Mouse (Mus musculus) MEL (cell line): ENCODE measurements around the gene Galnt15. TPM values are rescaled to one million over a fixed set of nuclear protein-coding genes. Genes with fewer than 3 reads are reported as not detected.
A peak's percentile ranks its signal among the peaks of the same experiment; 100 is the strongest.

Source experiments
- DNase-seq: peaks from one replicate; pipeline ENCODE4 v3.0.0; 2011; ENCODE audit warnings: low read depth, low spot score
- H3K27ac ChIP-seq: 2 replicates; pipeline ENCODE4 v1.5.1; 2012; ENCODE audit warnings: low read depth, mild to moderate bottlenecking, control low read depth, low read length, moderate library complexity; ENCODE audit not compliant: control insufficient read depth
- H3K27me3 ChIP-seq, 2 experiments: fragments of 150-350 bp in 1 of 2; sonication (generic) in 1 of 2; 2 replicates each; pipeline ENCODE4 v1.6.1; 2012; ENCODE audit warnings: low read length in 2 of 2, mild to moderate bottlenecking in 2 of 2, improper control_type of control experiment in 1 of 2, moderate library complexity in 1 of 2; ENCODE audit not compliant: insufficient read depth in 2 of 2, control insufficient read depth in 1 of 2
- H3K36me3 ChIP-seq, 2 experiments: 2 replicates each; pipeline ENCODE4 v1.6.1; 2012 to 2014; ENCODE audit warnings: low read length in 2 of 2, improper control_type of control experiment in 1 of 2, inconsistent platforms in 1 of 2, mild to moderate bottlenecking in 1 of 2; ENCODE audit not compliant: insufficient read depth in 2 of 2, control insufficient read depth in 1 of 2
- H3K4me1 ChIP-seq, 2 experiments: fragments of 150-350 bp in 1 of 2; sonication (generic) in 1 of 2; 2 replicates each; pipeline ENCODE4 v1.6.1; 2012; ENCODE audit warnings: low read length in 2 of 2, improper control_type of control experiment in 1 of 2, mild to moderate bottlenecking in 1 of 2; ENCODE audit not compliant: insufficient read depth in 2 of 2, control insufficient read depth in 1 of 2
- H3K4me3 ChIP-seq, 2 experiments: fragments of 150-350 bp in 1 of 2; sonication (generic) in 1 of 2; 2 replicates each; pipeline ENCODE4 v1.5.1; 2012; ENCODE audit warnings: low read depth in 2 of 2, low read length in 2 of 2, mild to moderate bottlenecking in 2 of 2, moderate library complexity in 2 of 2, control low read depth in 1 of 2, improper control_type of control experiment in 1 of 2; ENCODE audit not compliant: control insufficient read depth in 1 of 2, insufficient read depth in 1 of 2
- H3K79me2 ChIP-seq: 2 replicates; pipeline ENCODE4 v1.6.1; 2012; ENCODE audit warnings: mild to moderate bottlenecking, low read length, moderate library complexity; ENCODE audit not compliant: control insufficient read depth, poor library complexity, insufficient read depth
- H3K9ac ChIP-seq: 2 replicates; pipeline ENCODE4 v1.6.1; 2012; ENCODE audit warnings: low read depth, mild to moderate bottlenecking, control low read depth, low read length, moderate library complexity; ENCODE audit not compliant: control insufficient read depth, poor library complexity, severe bottlenecking
- H3K9me3 ChIP-seq: fragments of 150-350 bp; sonication (generic); replicated peaks from 2 replicates; pipeline ENCODE4 v1.6.1; 2012; ENCODE audit warnings: mild to moderate bottlenecking, low read length, improper control_type of control experiment, moderate library complexity; ENCODE audit not compliant: insufficient read depth
- BHLHE40 ChIP-seq: IDR thresholded peaks from 2 replicates; pipeline ENCODE4 v1.6.1; 2012; ENCODE audit warnings: low read depth, mild to moderate bottlenecking, inconsistent platforms, low read length, improper control_type of control experiment, borderline replicate concordance
- CTCF ChIP-seq, 3 experiments: IDR thresholded peaks in 2 of 3; conservative IDR thresholded peaks in 1 of 3; 2 replicates each; pipeline ENCODE4 v1.5.1; 2011 to 2012; ENCODE audit warnings: low read length in 3 of 3, low read depth in 2 of 3, mild to moderate bottlenecking in 2 of 3, improper control_type of control experiment in 1 of 3, inconsistent platforms in 1 of 3, mixed read lengths in 1 of 3, moderate library complexity in 1 of 3; ENCODE audit not compliant: control insufficient read depth in 1 of 3, insufficient read depth in 1 of 3, poor library complexity in 1 of 3, severe bottlenecking in 1 of 3
- E2F4 ChIP-seq: IDR thresholded peaks from 2 replicates; pipeline ENCODE4 v1.6.1; 2011; ENCODE audit warnings: low read depth, low read length, improper control_type of control experiment, borderline replicate concordance
- ELF1 ChIP-seq: IDR thresholded peaks from 2 replicates; pipeline ENCODE4 v1.6.1; 2014; ENCODE audit warnings: low read depth, mild to moderate bottlenecking, inconsistent platforms, low read length, improper control_type of control experiment, moderate library complexity
- ETS1 ChIP-seq: IDR thresholded peaks from 2 replicates; pipeline ENCODE4 v1.6.1; 2012; ENCODE audit warnings: low read depth, mild to moderate bottlenecking, inconsistent platforms, low read length, improper control_type of control experiment, moderate library complexity
- GABPA ChIP-seq: IDR thresholded peaks from 2 replicates; pipeline ENCODE4 v1.6.1; 2012; ENCODE audit warnings: low read depth, mild to moderate bottlenecking, inconsistent platforms, low read length, improper control_type of control experiment, moderate library complexity
- JUND ChIP-seq: IDR thresholded peaks from 2 replicates; pipeline ENCODE4 v1.6.1; 2011; ENCODE audit warnings: low read depth, mild to moderate bottlenecking, improper control_type of control experiment, low read length
- MAFK ChIP-seq: IDR thresholded peaks from 2 replicates; pipeline ENCODE4 v1.6.1; 2011; ENCODE audit warnings: low read depth, mild to moderate bottlenecking, low read length, improper control_type of control experiment, borderline replicate concordance
- MAX ChIP-seq: IDR thresholded peaks from 2 replicates; pipeline ENCODE4 v1.6.1; 2011; ENCODE audit warnings: low read length, improper control_type of control experiment
- MEF2A ChIP-seq: IDR thresholded peaks from 2 replicates; pipeline ENCODE4 v1.6.1; 2014; ENCODE audit warnings: low read depth, mild to moderate bottlenecking, inconsistent platforms, low read length, improper control_type of control experiment; ENCODE audit not compliant: poor library complexity, insufficient replicate concordance, severe bottlenecking; ENCODE audit errors: extremely low read depth
- MYB ChIP-seq: IDR thresholded peaks from 2 replicates; pipeline ENCODE4 v1.6.1; 2011; ENCODE audit warnings: mild to moderate bottlenecking, low read depth, low read length, improper control_type of control experiment
- MYC ChIP-seq: IDR thresholded peaks from 2 replicates; pipeline ENCODE4 v1.6.1; 2011; ENCODE audit warnings: low read depth, mild to moderate bottlenecking, low read length, improper control_type of control experiment, moderate library complexity
- NELFE ChIP-seq: IDR thresholded peaks from 2 replicates; pipeline ENCODE4 v1.6.1; 2011; ENCODE audit warnings: low read depth, low read length, improper control_type of control experiment
- POLR2AphosphoS5 ChIP-seq: IDR thresholded peaks from 2 replicates; pipeline ENCODE4 v1.6.1; 2012; ENCODE audit warnings: low read depth, borderline replicate concordance, mild to moderate bottlenecking, inconsistent platforms, low read length, moderate library complexity, mixed read lengths
- RAD21 ChIP-seq: IDR thresholded peaks from 2 replicates; pipeline ENCODE4 v1.6.1; 2011; ENCODE audit warnings: mild to moderate bottlenecking, low read depth, low read length, improper control_type of control experiment
- SIN3A ChIP-seq: IDR thresholded peaks from 2 replicates; pipeline ENCODE4 v1.6.1; 2012; ENCODE audit warnings: low read length, improper control_type of control experiment, inconsistent platforms
- USF1 ChIP-seq: IDR thresholded peaks from 2 replicates; pipeline ENCODE4 v1.6.1; 2014; ENCODE audit warnings: low read depth, mild to moderate bottlenecking, inconsistent platforms, low read length, improper control_type of control experiment, moderate library complexity
- ZKSCAN1 ChIP-seq: IDR thresholded peaks from 2 replicates; pipeline ENCODE4 v1.6.1; 2012; ENCODE audit warnings: low read depth, mild to moderate bottlenecking, inconsistent platforms, low read length, improper control_type of control experiment, moderate library complexity
- polyA plus RNA-seq, 2 experiments: library from polyadenylated mRNA; stranded (reverse) in 1 of 2; unstranded in 1 of 2; fragments of >175 nt in 1 of 2; fragments of >200 nt in 1 of 2; gene quantifications; 2 replicates each; pipeline versions ENCODE4 v1.2.1 to v1.2.4; 2012; ENCODE audit warnings: low replicate concordance in 2 of 2, low read depth in 1 of 2; ENCODE audit not compliant: insufficient read length in 2 of 2, insufficient read depth in 1 of 2, missing spikeins in 1 of 2
- total RNA-seq: library from RNA; depleted of rRNA; stranded (reverse); fragments of 300-350 nt; gene quantifications from 2 replicates; pipeline ENCODE4 v1.2.3, GENCODE M21; 2012

The Galnt15 gene
- total and polyA plus RNA-seq, 3 experiments: 0.04 to 0.15 TPM; not detected in 1

DNA sequence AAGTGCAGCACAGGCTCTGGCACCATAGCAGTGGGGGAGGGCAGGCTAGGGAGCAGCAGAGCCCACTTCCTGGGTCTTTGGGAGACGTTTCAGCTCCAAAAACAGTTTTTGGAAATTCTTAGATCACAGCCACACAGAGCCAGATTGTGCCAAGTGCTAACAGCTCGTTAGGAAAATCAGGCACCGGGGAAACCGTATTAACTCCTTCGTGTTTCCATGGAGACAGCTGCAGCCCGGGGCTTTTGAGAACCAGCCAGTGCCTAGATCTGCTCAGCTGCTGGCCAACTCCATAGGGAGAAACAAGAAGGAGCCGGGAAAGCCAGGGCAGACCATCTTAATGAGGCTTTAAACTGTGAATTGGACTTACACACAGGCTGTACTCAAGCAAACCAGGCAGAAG lies 11.9 kb upstream of the Galnt15 start:
- Histone ChIP-seq H3K36me3 (no peaks in the 10 kb centered on the region), H3K4me1 (no peaks in the 10 kb centered on the region), H3K9me3 (no peaks in the 10 kb centered on the region), H3K4me3 (no peak overlapping the region), H3K9ac (no peak overlapping the region), H3K27ac (no peak overlapping the region), H3K27me3 (peaks cover 2 to 6% of the 10 kb centered on the region in 2 experiments; a peak in 3 of 4 replicates), H3K79me2 (no peaks in the 10 kb centered on the region)
- TF ChIP-seq USF1 (no peak), RAD21 (no peak), E2F4 (no peak)
- DNase-seq: no peak

DNA sequence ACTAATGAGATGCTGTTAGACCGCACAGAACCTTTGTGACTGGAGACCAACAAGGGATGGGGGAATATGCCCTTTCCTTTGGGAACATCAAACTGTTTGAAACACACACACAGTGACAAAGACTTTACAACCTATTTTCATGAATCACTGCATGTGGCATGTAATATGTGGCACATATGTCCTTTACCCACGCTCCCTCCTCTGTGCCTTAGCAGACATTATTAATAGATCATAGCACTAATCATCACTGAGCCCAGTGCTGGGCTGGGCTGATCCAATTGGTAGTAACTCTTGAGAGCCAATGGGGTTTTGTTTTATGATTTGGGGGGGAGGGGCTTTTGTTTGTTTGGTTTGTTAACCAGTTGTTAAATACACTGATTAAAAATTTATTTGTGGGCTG lies 11.3 kb upstream of the Galnt15 start:
- Histone ChIP-seq H3K36me3 (no peaks in the 10 kb centered on the region), H3K9ac (no peak overlapping the region), H3K27me3 (peaks cover 2 to 6% of the 10 kb centered on the region in 2 experiments; a peak in 3 of 4 replicates), H3K9me3 (no peaks in the 10 kb centered on the region), H3K4me1 (no peaks in the 10 kb centered on the region), H3K27ac (no peak overlapping the region), H3K4me3 (no peak overlapping the region), H3K79me2 (no peaks in the 10 kb centered on the region)
- TF ChIP-seq MAX (no peak), BHLHE40 (no peak), SIN3A (no peak), MYB (no peak), NELFE (no peak), GABPA (no peak), ZKSCAN1 (no peak), MAFK (no peak), MYC (no peak), ELF1 (no peak), CTCF (IDR thresholded peaks at IDR 0.05 in 2 of 3, conservative IDR thresholded peaks at IDR 0.05 in 1 of 3; ENCODE audit: control insufficient read depth in 1 of 3, insufficient read depth in 1 of 3, low read depth in 2 of 3, low read length in 3 of 3, poor library complexity in 1 of 3, severe bottlenecking in 1 of 3) (no peak), MEF2A (no peak), ETS1 (no peak)
- DNase-seq: no peak

DNA sequence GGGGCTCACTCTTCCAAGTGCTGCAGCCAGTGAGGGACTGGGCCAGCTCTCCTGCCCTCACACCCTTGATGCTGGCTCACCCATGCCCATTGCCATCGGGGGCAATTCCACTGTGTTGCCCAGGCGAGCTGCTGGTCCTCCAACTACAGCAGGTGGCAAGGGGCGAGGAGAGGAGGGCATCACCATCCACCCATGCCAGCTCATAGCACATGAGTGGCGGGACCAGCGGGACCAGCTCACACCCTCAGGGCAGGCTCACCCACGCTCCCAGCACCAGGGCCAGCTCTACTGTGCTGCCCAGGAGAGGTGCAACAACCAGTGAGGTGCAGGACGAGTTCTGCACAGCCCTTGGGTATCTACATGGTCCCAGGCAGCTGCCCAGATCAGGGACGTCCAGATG lies 9.7 kb upstream of the Galnt15 start:
- no peak overlapping the region for H3K9ac ChIP-seq
- H3K9me3 ChIP-seq: no peaks in the 10 kb centered on the region
- peaks cover 0 to 4% of the 10 kb centered on the region in 2 experiments; a peak in 2 of 4 replicates for H3K4me1 ChIP-seq
- peak; percentile 51; the same call in 1 of the 2 replicates for TF ChIP-seq POLR2AphosphoS5
- no peak for TF ChIP-seq MAFK
- no peak for TF ChIP-seq JUND
- TF ChIP-seq, all 39 proteins: peak for 1
- Histone ChIP-seq H3K79me2 (no peaks in the 10 kb centered on the region), H3K36me3 (no peaks in the 10 kb centered on the region), H3K27ac (no peak overlapping the region), H3K27me3 (peaks cover 2 to 6% of the 10 kb centered on the region in 2 experiments; a peak in 2 of 4 replicates), H3K4me3 (no peak overlapping the region)
- DNase-seq: no peak
